Mouse (Mus musculus): ENCODE measurements around the gene Zc3h12a. TPM values are rescaled to one million over a fixed set of nuclear protein-coding genes. Genes with fewer than 3 reads are reported as not detected.

Zc3h12a gene
- polyA plus RNA-seq, 1 experiment from 2014 or later, result 0.57 TPM

DNA sequence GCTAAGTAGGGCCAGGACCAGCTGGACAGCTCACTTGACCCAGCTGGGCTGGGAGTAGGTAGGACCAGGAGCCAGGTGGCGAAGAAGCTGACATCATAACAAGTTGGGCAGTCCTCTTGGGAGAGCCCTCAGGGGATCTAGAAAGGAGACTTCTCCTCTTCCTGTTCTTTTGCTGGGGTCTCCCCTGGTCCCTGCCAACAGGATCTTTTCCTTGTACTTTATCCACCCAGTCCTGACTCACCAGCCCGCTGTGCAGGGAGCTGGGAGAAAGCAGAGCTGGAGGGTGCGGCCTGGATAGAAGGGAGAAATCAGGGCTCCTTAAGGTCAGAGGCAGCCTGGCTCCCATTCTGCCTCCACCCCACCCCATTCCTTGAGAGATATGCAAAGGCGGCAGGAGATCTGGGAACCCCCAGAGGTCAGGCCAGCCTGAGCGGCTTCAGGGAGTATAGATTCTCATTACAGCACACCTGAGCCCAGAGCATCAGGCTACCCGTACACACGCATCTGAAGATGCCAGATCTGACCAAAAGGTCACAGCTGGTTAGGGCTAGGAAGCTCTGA lies 2.2 kb downstream of the Zc3h12a start:
- H3K4me2 ChIP-seq (ENCODE audit: low read depth, low read length, severe bottlenecking), result no peak overlapping the region
- WGBS, result 75% methylated on average over 7 of the region's 7 CpGs
- no peak overlapping the region for H3K27ac ChIP-seq (ENCODE audit: low read depth, low read length)
- peaks cover 3% of the 10 kb centered on the region for H3K4me1 ChIP-seq (replicated peaks; ENCODE audit: control insufficient read depth, insufficient read depth, low read length)
- no peak for DNase-seq (ENCODE audit: low spot score)
- peaks cover 6% of the 10 kb centered on the region for H3K27me3 ChIP-seq (ENCODE audit: control insufficient read depth, insufficient read depth, low read length)
- ATAC-seq (replicated peaks; ENCODE audit: low FRiP score), result no peak
- no peak overlapping the region for H3K4me3 ChIP-seq (ENCODE audit: low read depth, low read length)
- no peaks in the 10 kb centered on the region for H3K36me3 ChIP-seq (ENCODE audit: control insufficient read depth, insufficient read depth, low read length)
- H3K9ac ChIP-seq (ENCODE audit: low read length), result no peak overlapping the region
- no peaks in the 10 kb centered on the region for H3K9me3 ChIP-seq (ENCODE audit: control insufficient read depth, low read length)

GRCm38 (mm10) chr4:125124424-125125209 lies 3.0 kb downstream of the Zc3h12a start:
- Histone ChIP-seq H3K27ac (ENCODE audit: low read depth, low read length) (no peak overlapping the region), H3K4me2 (ENCODE audit: low read depth, low read length, severe bottlenecking) (no peak overlapping the region), H3K4me1 (replicated peaks; ENCODE audit: control insufficient read depth, insufficient read depth, low read length) (peaks cover 3% of the 10 kb centered on the region), H3K27me3 (ENCODE audit: control insufficient read depth, insufficient read depth, low read length) (peaks cover 6% of the 10 kb centered on the region), H3K9me3 (ENCODE audit: control insufficient read depth, low read length) (no peaks in the 10 kb centered on the region), H3K4me3 (ENCODE audit: low read depth, low read length) (no peak overlapping the region), H3K9ac (ENCODE audit: low read length) (no peak overlapping the region; the same call in 1 of the 2 replicates), H3K36me3 (ENCODE audit: control insufficient read depth, insufficient read depth, low read length) (no peaks in the 10 kb centered on the region)
- ATAC-seq (replicated peaks; ENCODE audit: low FRiP score), result no peak
- no peak for DNase-seq (ENCODE audit: low spot score)
- WGBS, result 58% methylated on average over 7 of the region's 7 CpGs

- no peak overlapping the region for H3K27ac ChIP-seq (ENCODE audit: low read depth, low read length)
- WGBS, result 69% methylated on average over 7 of the region's 7 CpGs
- H3K36me3 ChIP-seq (ENCODE audit: control insufficient read depth, insufficient read depth, low read length), result no peaks in the 10 kb centered on the region
- H3K9me3 ChIP-seq (ENCODE audit: control insufficient read depth, low read length), result no peaks in the 10 kb centered on the region
- DNase-seq (ENCODE audit: low spot score), result no peak
- no peak overlapping the region for H3K4me2 ChIP-seq (ENCODE audit: low read depth, low read length, severe bottlenecking)
- ATAC-seq (replicated peaks; ENCODE audit: low FRiP score), result no peak
- H3K9ac ChIP-seq (ENCODE audit: low read length), result no peak overlapping the region
- no peak overlapping the region for H3K4me3 ChIP-seq (ENCODE audit: low read depth, low read length)
- peaks cover 3% of the 10 kb centered on the region for H3K27me3 ChIP-seq (ENCODE audit: control insufficient read depth, insufficient read depth, low read length)
- peaks cover 3% of the 10 kb centered on the region for H3K4me1 ChIP-seq (replicated peaks; ENCODE audit: control insufficient read depth, insufficient read depth, low read length)
These were observed 4.4 kb downstream of the Zc3h12a start for GRCm38 (mm10) chr4:125123279-125123671.

DNA sequence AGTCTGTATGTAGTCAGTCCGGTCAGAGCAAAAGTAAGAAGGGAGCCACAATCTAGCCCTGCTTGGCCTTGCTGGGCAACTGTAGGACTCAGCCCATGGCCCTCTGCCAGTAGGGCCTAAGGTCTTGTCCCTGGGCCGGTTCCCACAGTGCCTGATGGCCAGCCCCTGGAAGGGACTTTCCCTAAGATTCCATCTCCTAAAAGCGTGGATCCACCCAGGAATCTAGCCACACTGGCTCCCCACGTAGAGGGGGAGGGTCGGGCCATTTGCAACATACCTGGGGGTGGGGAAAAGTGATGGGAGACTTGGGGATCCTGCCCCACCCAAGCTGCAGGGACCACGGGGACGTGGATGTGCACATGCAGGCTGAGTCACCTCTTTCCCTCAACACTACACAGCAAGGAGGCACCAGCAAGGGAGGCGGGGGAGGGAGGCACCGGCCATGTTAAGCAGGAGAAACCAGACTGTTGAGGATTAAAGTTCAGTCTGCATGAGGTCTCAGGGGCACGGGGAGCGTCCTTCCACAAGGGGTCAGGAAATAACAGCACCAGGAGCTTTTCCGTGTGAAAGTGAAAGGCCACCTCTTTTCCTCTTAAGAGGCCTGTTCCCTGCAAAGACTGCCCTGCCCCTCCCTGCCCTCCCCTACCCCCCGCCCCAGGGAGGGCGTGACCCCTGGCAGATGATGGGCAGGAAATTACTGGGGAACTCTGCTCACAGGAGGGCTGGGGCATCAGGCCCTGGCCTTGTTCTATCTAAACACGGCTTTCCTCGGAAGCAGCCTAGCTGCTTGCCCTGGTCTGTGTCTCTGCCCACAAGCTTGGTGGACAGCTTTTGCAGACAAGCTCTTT lies 5.0 kb downstream of the Zc3h12a start:
- Histone ChIP-seq H3K4me2 (ENCODE audit: low read depth, low read length, severe bottlenecking) (no peak overlapping the region), H3K27me3 (ENCODE audit: control insufficient read depth, insufficient read depth, low read length) (peaks cover 2% of the 10 kb centered on the region; the same call in 1 of the 2 replicates), H3K9ac (ENCODE audit: low read length) (no peak overlapping the region), H3K9me3 (ENCODE audit: control insufficient read depth, low read length) (no peaks in the 10 kb centered on the region), H3K4me3 (ENCODE audit: low read depth, low read length) (no peak overlapping the region), H3K36me3 (ENCODE audit: control insufficient read depth, insufficient read depth, low read length) (no peaks in the 10 kb centered on the region), H3K27ac (ENCODE audit: low read depth, low read length) (no peak overlapping the region), H3K4me1 (replicated peaks; ENCODE audit: control insufficient read depth, insufficient read depth, low read length) (peaks cover 3% of the 10 kb centered on the region)
- DNase-seq (ENCODE audit: low spot score), result no peak
- no peak for ATAC-seq (replicated peaks; ENCODE audit: low FRiP score)
- 21% methylated on average over 16 of the region's 16 CpGs for WGBS

- H3K9me3 ChIP-seq (ENCODE audit: control insufficient read depth, low read length), result no peaks in the 10 kb centered on the region
- WGBS, result 90% methylated on average over 11 of the region's 11 CpGs
- DNase-seq (ENCODE audit: low spot score), result no peak
- H3K4me2 ChIP-seq (ENCODE audit: low read depth, low read length, severe bottlenecking), result no peak overlapping the region
- no peak overlapping the region for H3K4me3 ChIP-seq (ENCODE audit: low read depth, low read length)
- no peaks in the 10 kb centered on the region for H3K27me3 ChIP-seq (ENCODE audit: control insufficient read depth, insufficient read depth, low read length)
- H3K36me3 ChIP-seq (ENCODE audit: control insufficient read depth, insufficient read depth, low read length), result no peaks in the 10 kb centered on the region
- H3K27ac ChIP-seq (ENCODE audit: low read depth, low read length), result no peak overlapping the region
- no peak for ATAC-seq (replicated peaks; ENCODE audit: low FRiP score)
- no peak overlapping the region for H3K9ac ChIP-seq (ENCODE audit: low read length)
- H3K4me1 ChIP-seq (replicated peaks; ENCODE audit: control insufficient read depth, insufficient read depth, low read length), result peaks cover 5% of the 10 kb centered on the region
These were observed 7.9 kb downstream of the Zc3h12a start for GRCm38 (mm10) chr4:125119721-125120120.

GRCm38 (mm10) chr4:125119070-125119469 lies 8.6 kb downstream of the Zc3h12a start:
- H3K27me3 ChIP-seq (ENCODE audit: control insufficient read depth, insufficient read depth, low read length), result no peaks in the 10 kb centered on the region
- no peak overlapping the region for H3K9ac ChIP-seq (ENCODE audit: low read length)
- ATAC-seq (replicated peaks; ENCODE audit: low FRiP score), result no peak
- 24% methylated on average over 10 of the region's 10 CpGs for WGBS
- peak; percentile 73 for DNase-seq (ENCODE audit: low spot score)
- H3K4me1 ChIP-seq (replicated peaks; ENCODE audit: control insufficient read depth, insufficient read depth, low read length), result peaks cover 5% of the 10 kb centered on the region
- H3K9me3 ChIP-seq (ENCODE audit: control insufficient read depth, low read length), result no peaks in the 10 kb centered on the region
- no peaks in the 10 kb centered on the region for H3K36me3 ChIP-seq (ENCODE audit: control insufficient read depth, insufficient read depth, low read length)
- no peak overlapping the region for H3K4me2 ChIP-seq (ENCODE audit: low read depth, low read length, severe bottlenecking)
- no peak overlapping the region for H3K27ac ChIP-seq (ENCODE audit: low read depth, low read length)
- H3K4me3 ChIP-seq (ENCODE audit: low read depth, low read length), result no peak overlapping the region

- Histone ChIP-seq H3K4me3 (ENCODE audit: low read depth, low read length) (no peak overlapping the region), H3K9me3 (ENCODE audit: control insufficient read depth, low read length) (no peaks in the 10 kb centered on the region), H3K27me3 (ENCODE audit: control insufficient read depth, insufficient read depth, low read length) (no peaks in the 10 kb centered on the region), H3K36me3 (ENCODE audit: control insufficient read depth, insufficient read depth, low read length) (no peaks in the 10 kb centered on the region), H3K27ac (ENCODE audit: low read depth, low read length) (no peak overlapping the region), H3K9ac (ENCODE audit: low read length) (no peak overlapping the region), H3K4me1 (replicated peaks; ENCODE audit: control insufficient read depth, insufficient read depth, low read length) (peaks cover 4% of the 10 kb centered on the region), H3K4me2 (ENCODE audit: low read depth, low read length, severe bottlenecking) (no peak overlapping the region)
- DNase-seq (ENCODE audit: low spot score) (peak; percentile 46), ATAC-seq (replicated peaks; ENCODE audit: low FRiP score) (no peak)
- WGBS, result 83% methylated on average over 7 of the region's 7 CpGs
These were observed 9.7 kb downstream of the Zc3h12a start for GRCm38 (mm10) chr4:125117902-125118320.

- no peaks in the 10 kb centered on the region; the same call in 1 of the 2 replicates for H3K36me3 ChIP-seq (ENCODE audit: control insufficient read depth, insufficient read depth, low read length)
- H3K9me3 ChIP-seq (ENCODE audit: control insufficient read depth, low read length), result no peaks in the 10 kb centered on the region
- no peaks in the 10 kb centered on the region for H3K27me3 ChIP-seq (ENCODE audit: control insufficient read depth, insufficient read depth, low read length)
- DNase-seq (ENCODE audit: low spot score) (peak; percentile 47), ATAC-seq (replicated peaks; ENCODE audit: low FRiP score) (no peak)
- H3K4me1 ChIP-seq (replicated peaks; ENCODE audit: control insufficient read depth, insufficient read depth, low read length), result 0 out of 2 replicates have a peak, but pooled peaks cover 1% of the 10 kb centered on the region
- no peak overlapping the region for H3K27ac ChIP-seq (ENCODE audit: low read depth, low read length)
- 83% methylated on average over 13 of the region's 13 CpGs for WGBS
- no peak overlapping the region for H3K4me3 ChIP-seq (ENCODE audit: low read depth, low read length)
- no peak overlapping the region for H3K9ac ChIP-seq (ENCODE audit: low read length)
- H3K4me2 ChIP-seq (ENCODE audit: low read depth, low read length, severe bottlenecking), result no peak overlapping the region
These were observed 10.7 kb downstream of the Zc3h12a start for GRCm38 (mm10) chr4:125116929-125117328.
